Mouse (Mus musculus) heart, postnatal 0 days (tissue): Measurements from ENCODE around the gene Scfd2.

Experiments
- CTCF ChIP-seq: IDR thresholded peaks from 2 replicates; pipeline ENCODE4 v1.5.1; 2016; ENCODE audit warnings: antibody characterized with exemption, control low read depth, low read depth
- EP300 ChIP-seq: IDR thresholded peaks from 2 replicates; pipeline ENCODE4 v1.6.1; 2016; ENCODE audit warnings: antibody characterized with exemption, low read depth

GRCm38 (mm10) chr5:74197541-74198330 is 333.8 kb downstream of the Scfd2 start:
- TF ChIP-seq CTCF, result no peak
- TF ChIP-seq EP300, result no peak
